Mouse (Mus musculus): ENCODE data around the gene Trem1. TPM values are rescaled to one million over a fixed set of nuclear protein-coding genes. Genes with fewer than 3 reads are reported as not detected.

Trem1 gene
- polyA plus RNA-seq, 1 experiment from 2014 or later: not detected

DNA sequence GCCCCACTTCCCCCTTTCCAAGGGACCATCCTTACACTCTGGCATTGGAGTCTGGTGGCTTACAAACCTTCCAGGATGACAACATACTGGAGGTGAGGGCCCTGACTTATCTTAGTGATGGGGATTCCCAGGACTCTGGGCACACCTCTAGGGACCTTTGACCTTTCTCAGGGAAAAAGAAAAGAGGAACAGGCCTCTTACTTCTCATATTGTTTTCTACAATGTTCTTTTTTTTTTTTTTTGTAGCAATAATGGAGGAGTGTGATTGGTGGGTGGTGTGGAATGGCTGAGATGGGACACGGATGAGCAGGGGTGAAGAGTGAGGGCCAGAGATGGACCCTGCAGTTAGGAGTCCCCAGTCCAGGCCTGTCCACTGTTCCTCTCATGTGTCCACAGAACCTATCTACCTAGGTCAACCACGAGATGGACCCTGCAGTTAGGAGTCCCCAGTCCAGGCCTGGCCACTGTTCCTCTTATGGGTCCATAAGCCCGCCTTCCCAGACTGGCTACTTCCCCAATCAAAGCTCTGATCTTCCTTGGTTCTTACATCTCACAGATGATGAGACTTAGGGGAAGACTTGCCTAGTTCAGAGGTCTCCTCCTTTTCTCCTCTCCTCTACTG is 31.3 kb downstream of the Trem1 start, which contains the start of gene Treml4:
Treml4 (plus strand) TSS at position 555 of the 622 bp plus-strand sequence.
- 91% methylated on average over 3 of the region's 3 CpGs for WGBS
- peaks cover 5% of the 10 kb centered on the region for H3K9me3 ChIP-seq (ENCODE audit: control insufficient read depth, low read length)
- DNase-seq (ENCODE audit: low spot score) (no peak), ATAC-seq (replicated peaks; ENCODE audit: low FRiP score) (no peak)
- no peaks in the 10 kb centered on the region; the same call in 1 of the 2 replicates for H3K27me3 ChIP-seq (ENCODE audit: control insufficient read depth, insufficient read depth, low read length)
- H3K4me2 ChIP-seq (ENCODE audit: low read depth, low read length, severe bottlenecking): no peak within 1 kb of the TSS
- no peak within 1 kb of the TSS for H3K9ac ChIP-seq (ENCODE audit: low read length)
- H3K4me3 ChIP-seq (ENCODE audit: low read depth, low read length): no peak within 1 kb of the TSS
- H3K36me3 ChIP-seq (ENCODE audit: control insufficient read depth, insufficient read depth, low read length): no peaks in the 10 kb centered on the region
- no peak within 1 kb of the TSS for H3K27ac ChIP-seq (ENCODE audit: low read depth, low read length)
- 0 out of 2 replicates have a peak, but pooled peaks cover 3% of the 10 kb centered on the region for H3K4me1 ChIP-seq (replicated peaks; ENCODE audit: control insufficient read depth, insufficient read depth, low read length)

DNA sequence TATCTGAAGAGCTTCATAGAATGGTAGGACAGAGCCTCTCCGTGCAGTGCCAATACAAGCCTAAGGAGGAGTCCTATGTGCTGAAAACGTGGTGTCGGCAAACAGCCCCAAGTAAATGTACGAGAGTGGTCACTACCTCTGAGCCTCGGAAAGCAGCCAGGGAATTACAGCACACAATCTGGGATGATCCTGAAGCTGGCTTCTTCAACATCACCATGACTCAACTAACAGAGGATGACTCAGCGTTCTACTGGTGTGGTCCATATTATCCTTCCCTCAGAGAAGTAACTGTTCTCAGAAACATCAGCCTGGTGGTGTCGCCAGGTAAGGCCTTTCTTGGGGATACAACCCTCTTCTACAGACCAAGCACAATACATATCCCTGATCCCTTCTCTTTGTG is 32.1 kb downstream of the Trem1 start:
- no peak overlapping the region for H3K27ac ChIP-seq (ENCODE audit: low read depth, low read length)
- no peak for ATAC-seq (replicated peaks; ENCODE audit: low FRiP score)
- H3K9me3 ChIP-seq (ENCODE audit: control insufficient read depth, low read length): peaks cover under 1% of the 10 kb centered on the region; the same call in 1 of the 2 replicates
- H3K4me3 ChIP-seq (ENCODE audit: low read depth, low read length): no peak overlapping the region
- H3K36me3 ChIP-seq (ENCODE audit: control insufficient read depth, insufficient read depth, low read length): no peaks in the 10 kb centered on the region
- H3K4me2 ChIP-seq (ENCODE audit: low read depth, low read length, severe bottlenecking): no peak overlapping the region
- DNase-seq (ENCODE audit: low spot score): no peak
- 92% methylated on average over 7 of the region's 7 CpGs for WGBS
- 0 out of 2 replicates have a peak, but pooled peaks cover 3% of the 10 kb centered on the region for H3K4me1 ChIP-seq (replicated peaks; ENCODE audit: control insufficient read depth, insufficient read depth, low read length)
- H3K27me3 ChIP-seq (ENCODE audit: control insufficient read depth, insufficient read depth, low read length): no peaks in the 10 kb centered on the region; the same call in 1 of the 2 replicates
- no peak overlapping the region for H3K9ac ChIP-seq (ENCODE audit: low read length)

DNA sequence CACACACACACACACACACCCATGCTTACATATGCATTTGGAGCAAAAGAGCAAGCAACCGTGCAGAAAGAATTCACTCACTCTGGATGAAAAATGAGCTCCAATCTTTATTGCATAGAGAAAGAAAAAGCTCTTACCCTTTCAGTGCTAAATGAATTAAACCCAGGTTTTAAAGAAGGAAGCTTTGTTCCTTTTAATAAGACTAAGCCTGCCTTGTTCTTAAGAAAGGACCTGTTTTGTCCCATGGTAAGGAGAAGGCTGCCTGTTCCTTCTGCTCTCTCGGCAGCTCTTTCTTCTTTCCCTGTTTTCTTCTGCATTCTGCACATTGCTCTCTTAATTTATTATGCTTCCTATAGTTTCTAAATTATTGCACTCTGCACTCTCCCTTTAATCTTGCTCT is 33.6 kb downstream of the Trem1 start:
- WGBS: 7% methylated on average over 2 of the region's 2 CpGs
- no peaks in the 10 kb centered on the region for H3K36me3 ChIP-seq (ENCODE audit: control insufficient read depth, insufficient read depth, low read length)
- H3K27me3 ChIP-seq (ENCODE audit: control insufficient read depth, insufficient read depth, low read length): no peaks in the 10 kb centered on the region; the same call in 1 of the 2 replicates
- H3K9me3 ChIP-seq (ENCODE audit: control insufficient read depth, low read length): no peaks in the 10 kb centered on the region
- no peak overlapping the region for H3K4me3 ChIP-seq (ENCODE audit: low read depth, low read length)
- no peak overlapping the region for H3K4me2 ChIP-seq (ENCODE audit: low read depth, low read length, severe bottlenecking)
- H3K27ac ChIP-seq (ENCODE audit: low read depth, low read length): peak overlapping the region; percentile 68
- ATAC-seq (replicated peaks; ENCODE audit: low FRiP score) (peak; percentile 61; the same call in 1 of the 2 replicates), DNase-seq (ENCODE audit: low spot score) (no peak)
- 0 out of 2 replicates have a peak, but pooled peaks cover 3% of the 10 kb centered on the region for H3K4me1 ChIP-seq (replicated peaks; ENCODE audit: control insufficient read depth, insufficient read depth, low read length)
- no peak overlapping the region for H3K9ac ChIP-seq (ENCODE audit: low read length)

- WGBS: 34% methylated on average over 2 of the region's 2 CpGs
- no peak overlapping the region for H3K4me3 ChIP-seq (ENCODE audit: low read depth, low read length)
- no peak for DNase-seq (ENCODE audit: low spot score)
- no peaks in the 10 kb centered on the region for H3K36me3 ChIP-seq (ENCODE audit: control insufficient read depth, insufficient read depth, low read length)
- H3K4me1 ChIP-seq (replicated peaks; ENCODE audit: control insufficient read depth, insufficient read depth, low read length): 0 out of 2 replicates have a peak, but pooled peaks cover 3% of the 10 kb centered on the region
- H3K27me3 ChIP-seq (ENCODE audit: control insufficient read depth, insufficient read depth, low read length): no peaks in the 10 kb centered on the region; the same call in 1 of the 2 replicates
- H3K9me3 ChIP-seq (ENCODE audit: control insufficient read depth, low read length): no peaks in the 10 kb centered on the region
- H3K4me2 ChIP-seq (ENCODE audit: low read depth, low read length, severe bottlenecking): no peak overlapping the region
- no peak for ATAC-seq (replicated peaks; ENCODE audit: low FRiP score)
- H3K9ac ChIP-seq (ENCODE audit: low read length): no peak overlapping the region
- peak overlapping the region; percentile 68 for H3K27ac ChIP-seq (ENCODE audit: low read depth, low read length)
Observed at GRCm38 (mm10) chr17:48266610-48267304, 34.2 kb downstream of the Trem1 start.

- 90% methylated on average over 1 of the region's 1 CpGs for WGBS
- no peaks in the 10 kb centered on the region for H3K9me3 ChIP-seq (ENCODE audit: control insufficient read depth, low read length)
- no peak for ATAC-seq (replicated peaks; ENCODE audit: low FRiP score)
- no peak overlapping the region for H3K4me3 ChIP-seq (ENCODE audit: low read depth, low read length)
- H3K4me2 ChIP-seq (ENCODE audit: low read depth, low read length, severe bottlenecking): no peak overlapping the region
- no peak overlapping the region for H3K27ac ChIP-seq (ENCODE audit: low read depth, low read length)
- H3K36me3 ChIP-seq (ENCODE audit: control insufficient read depth, insufficient read depth, low read length): no peaks in the 10 kb centered on the region
- H3K9ac ChIP-seq (ENCODE audit: low read length): no peak overlapping the region
- H3K4me1 ChIP-seq (replicated peaks; ENCODE audit: control insufficient read depth, insufficient read depth, low read length): 0 out of 2 replicates have a peak, but pooled peaks cover 3% of the 10 kb centered on the region
- H3K27me3 ChIP-seq (ENCODE audit: control insufficient read depth, insufficient read depth, low read length): no peaks in the 10 kb centered on the region; the same call in 1 of the 2 replicates
- no peak for DNase-seq (ENCODE audit: low spot score)
Observed at GRCm38 (mm10) chr17:48267591-48267990, 35.0 kb downstream of the Trem1 start.

GRCm38 (mm10) chr17:48268276-48268675 is 35.7 kb downstream of the Trem1 start:
- no peaks in the 10 kb centered on the region for H3K36me3 ChIP-seq (ENCODE audit: control insufficient read depth, insufficient read depth, low read length)
- no peak overlapping the region for H3K4me3 ChIP-seq (ENCODE audit: low read depth, low read length)
- DNase-seq (ENCODE audit: low spot score) (no peak), ATAC-seq (replicated peaks; ENCODE audit: low FRiP score) (no peak)
- no peak overlapping the region for H3K4me2 ChIP-seq (ENCODE audit: low read depth, low read length, severe bottlenecking)
- H3K27me3 ChIP-seq (ENCODE audit: control insufficient read depth, insufficient read depth, low read length): no peaks in the 10 kb centered on the region; the same call in 1 of the 2 replicates
- H3K27ac ChIP-seq (ENCODE audit: low read depth, low read length): no peak overlapping the region
- no peak overlapping the region for H3K9ac ChIP-seq (ENCODE audit: low read length)
- no peaks in the 10 kb centered on the region for H3K9me3 ChIP-seq (ENCODE audit: control insufficient read depth, low read length)
- H3K4me1 ChIP-seq (replicated peaks; ENCODE audit: control insufficient read depth, insufficient read depth, low read length): 0 out of 2 replicates have a peak, but pooled peaks cover 3% of the 10 kb centered on the region

DNA sequence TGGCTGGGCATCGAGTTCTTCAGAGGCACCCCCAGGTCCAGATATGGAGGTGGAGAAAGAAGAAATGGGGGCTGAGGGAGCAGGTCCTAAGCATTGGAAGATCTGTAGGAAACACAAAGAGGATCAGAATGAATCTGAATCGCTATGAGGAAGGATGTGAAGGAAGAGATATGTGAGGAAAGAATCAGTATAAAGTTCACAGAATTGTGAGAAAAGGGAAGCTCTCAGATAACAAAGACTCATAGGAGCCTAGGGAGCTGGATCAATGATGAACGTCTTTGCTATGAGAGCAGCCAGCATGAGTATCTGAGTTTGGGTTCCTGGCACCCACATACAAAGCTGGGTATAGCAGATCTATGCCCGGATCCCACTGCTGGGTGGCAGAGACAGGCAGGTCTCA is 37.3 kb downstream of the Trem1 start:
- no peak overlapping the region for H3K4me2 ChIP-seq (ENCODE audit: low read depth, low read length, severe bottlenecking)
- H3K4me3 ChIP-seq (ENCODE audit: low read depth, low read length): no peak overlapping the region
- WGBS: 78% methylated on average over 4 of the region's 4 CpGs
- H3K36me3 ChIP-seq (ENCODE audit: control insufficient read depth, insufficient read depth, low read length): no peaks in the 10 kb centered on the region
- H3K9ac ChIP-seq (ENCODE audit: low read length): no peak overlapping the region
- DNase-seq (ENCODE audit: low spot score) (no peak), ATAC-seq (replicated peaks; ENCODE audit: low FRiP score) (no peak)
- no peaks in the 10 kb centered on the region for H3K9me3 ChIP-seq (ENCODE audit: control insufficient read depth, low read length)
- no peak overlapping the region for H3K27ac ChIP-seq (ENCODE audit: low read depth, low read length)
- 0 out of 2 replicates have a peak, but pooled peaks cover 3% of the 10 kb centered on the region for H3K4me1 ChIP-seq (replicated peaks; ENCODE audit: control insufficient read depth, insufficient read depth, low read length)
- no peaks in the 10 kb centered on the region; the same call in 1 of the 2 replicates for H3K27me3 ChIP-seq (ENCODE audit: control insufficient read depth, insufficient read depth, low read length)

GRCm38 (mm10) chr17:48272158-48272557 is 39.6 kb downstream of the Trem1 start:
- no peak for ATAC-seq (replicated peaks; ENCODE audit: low FRiP score)
- Histone ChIP-seq H3K27me3 (ENCODE audit: control insufficient read depth, insufficient read depth, low read length) (no peaks in the 10 kb centered on the region; the same call in 1 of the 2 replicates), H3K4me3 (ENCODE audit: low read depth, low read length) (no peak overlapping the region), H3K27ac (ENCODE audit: low read depth, low read length) (no peak overlapping the region), H3K4me2 (ENCODE audit: low read depth, low read length, severe bottlenecking) (no peak overlapping the region), H3K36me3 (ENCODE audit: control insufficient read depth, insufficient read depth, low read length) (no peaks in the 10 kb centered on the region), H3K4me1 (replicated peaks; ENCODE audit: control insufficient read depth, insufficient read depth, low read length) (no peaks in the 10 kb centered on the region), H3K9me3 (ENCODE audit: control insufficient read depth, low read length) (no peaks in the 10 kb centered on the region), H3K9ac (ENCODE audit: low read length) (no peak overlapping the region)
- 78% methylated on average over 5 of the region's 5 CpGs for WGBS
- no peak for DNase-seq (ENCODE audit: low spot score)
